Mouse (Mus musculus) midbrain, embryonic 10.5 days (tissue): ENCODE results near the gene Gabrb1. TPM values are rescaled to one million over a fixed set of nuclear protein-coding genes. Genes with fewer than 3 reads are reported as not detected.

ENCODE experiments used
- DNase-seq: peaks from one replicate; pipeline ENCODE4 v3.0.0-alpha.2; 2017; ENCODE audit warnings: low spot score
- H3K27ac ChIP-seq: fragments of 300-500 bp; sonication (generic); replicated peaks from 2 replicates; pipeline ENCODE4 v1.5.1; 2016; ENCODE audit warnings: mild to moderate bottlenecking
- H3K27me3 ChIP-seq: fragments of 300-500 bp; sonication (generic); 2 replicates; pipeline ENCODE4 v1.6.1; 2016; ENCODE audit warnings: low read depth, mild to moderate bottlenecking; ENCODE audit not compliant: poor library complexity, severe bottlenecking
- H3K36me3 ChIP-seq: fragments of 300-500 bp; sonication (generic); 2 replicates; pipeline ENCODE4 v1.6.1; 2016; ENCODE audit warnings: mild to moderate bottlenecking, moderate library complexity
- H3K4me1 ChIP-seq: fragments of 300-500 bp; sonication (generic); 2 replicates; pipeline ENCODE4 v1.6.1; 2016
- H3K4me3 ChIP-seq: fragments of 300-500 bp; sonication (generic); 2 replicates; pipeline ENCODE4 v1.5.1; 2016; ENCODE audit warnings: mild to moderate bottlenecking, moderate library complexity
- H3K9me3 ChIP-seq: fragments of 300-500 bp; sonication (generic); replicated peaks from 2 replicates; pipeline ENCODE4 v1.6.1; 2016; ENCODE audit warnings: mild to moderate bottlenecking
- WGBS: fragments of 180-500 bp; shearing (Covaris S2); methylation state at CpG from one replicate; pipeline ENCODE4 v1.1.7; 2016; 5-methylcytosine and 5-hydroxymethylcytosine counted together
- polyA plus RNA-seq: library from polyadenylated mRNA; unstranded; fragments of >200 nt; fragmentation: Nextera tagmentation; extraction: Ambion mirVana; gene quantifications from 2 replicates; pipeline ENCODE4 v1.2.1, GENCODE M21; 2016

Gabrb1 gene
- polyA plus RNA-seq, 1 experiment from 2014 or later: 0.16 TPM

- peaks cover 13% of the 10 kb centered on the region for H3K27me3 ChIP-seq
- WGBS: under 1% methylated on average over 45 of the region's 46 CpGs
- no peaks in the 10 kb centered on the region for H3K9me3 ChIP-seq
- DNase-seq: peak; percentile 82
- peaks cover 20% of the 10 kb centered on the region for H3K4me1 ChIP-seq
- no peaks in the 10 kb centered on the region for H3K36me3 ChIP-seq
- peak overlapping the region; percentile 67; the same call in 1 of the 2 replicates for H3K27ac ChIP-seq
- peak overlapping the region; percentile 69 for H3K4me3 ChIP-seq
Measured at GRCm38 (mm10) chr5:71700468-71701272, 42.8 kb downstream of the Gabrb1 start.

GRCm38 (mm10) chr5:71701273-71701614 is 43.3 kb downstream of the Gabrb1 start:
- peaks cover 13% of the 10 kb centered on the region for H3K27me3 ChIP-seq
- WGBS: 3% methylated on average over 6 of the region's 6 CpGs
- no peak for DNase-seq
- H3K36me3 ChIP-seq: no peaks in the 10 kb centered on the region
- H3K9me3 ChIP-seq: no peaks in the 10 kb centered on the region
- peaks cover 20% of the 10 kb centered on the region for H3K4me1 ChIP-seq
- peak overlapping the region; percentile 69 for H3K4me3 ChIP-seq
- peak overlapping the region; percentile 67; the same call in 1 of the 2 replicates for H3K27ac ChIP-seq

- no peaks in the 10 kb centered on the region for H3K4me1 ChIP-seq
- DNase-seq: no peak
- 90% methylated on average over 8 of the region's 8 CpGs for WGBS
Measured at GRCm38 (mm10) chr5:71732931-71733792, 75.2 kb downstream of the Gabrb1 start.

GRCm38 (mm10) chr5:71747411-71747810 is 89.5 kb downstream of the Gabrb1 start:
- WGBS: 85% methylated on average over 2 of the region's 2 CpGs
- Histone ChIP-seq H3K27ac (no peak overlapping the region), H3K36me3 (no peaks in the 10 kb centered on the region), H3K4me3 (no peak overlapping the region), H3K4me1 (no peaks in the 10 kb centered on the region), H3K9me3 (no peaks in the 10 kb centered on the region), H3K27me3 (no peaks in the 10 kb centered on the region)
- DNase-seq: no peak

More at GRCm38 (mm10) chr5:71732931-71733792, 75.2 kb downstream of the Gabrb1 start:
- no peaks in the 10 kb centered on the region for H3K27me3 ChIP-seq
- H3K9me3 ChIP-seq: no peaks in the 10 kb centered on the region
- H3K36me3 ChIP-seq: no peaks in the 10 kb centered on the region
- H3K4me3 ChIP-seq: no peak overlapping the region
- H3K27ac ChIP-seq: no peak overlapping the region

- Histone ChIP-seq H3K27ac (no peak overlapping the region), H3K27me3 (no peaks in the 10 kb centered on the region), H3K9me3 (no peaks in the 10 kb centered on the region), H3K4me3 (no peak overlapping the region), H3K4me1 (no peaks in the 10 kb centered on the region), H3K36me3 (no peaks in the 10 kb centered on the region)
- 85% methylated on average over 5 of the region's 5 CpGs for WGBS
- DNase-seq: no peak
Measured at GRCm38 (mm10) chr5:71753966-71754365, 96.1 kb downstream of the Gabrb1 start.

GRCm38 (mm10) chr5:71761105-71761504 is 103.2 kb downstream of the Gabrb1 start:
- Histone ChIP-seq H3K9me3 (no peaks in the 10 kb centered on the region), H3K4me3 (no peak overlapping the region)
- 94% methylated on average over 6 of the region's 6 CpGs for WGBS

GRCm38 (mm10) chr5:71781514-71782179 is 123.7 kb downstream of the Gabrb1 start:
- H3K4me1 ChIP-seq: no peaks in the 10 kb centered on the region
- no peaks in the 10 kb centered on the region for H3K9me3 ChIP-seq
- WGBS: 91% methylated on average over 2 of the region's 2 CpGs
- no peak overlapping the region for H3K27ac ChIP-seq
- H3K36me3 ChIP-seq: no peaks in the 10 kb centered on the region
- DNase-seq: no peak
- no peak overlapping the region for H3K4me3 ChIP-seq
- no peaks in the 10 kb centered on the region for H3K27me3 ChIP-seq

More at GRCm38 (mm10) chr5:71761105-71761504, 103.2 kb downstream of the Gabrb1 start:
- Histone ChIP-seq H3K36me3 (no peaks in the 10 kb centered on the region), H3K27ac (no peak overlapping the region), H3K27me3 (no peaks in the 10 kb centered on the region), H3K4me1 (no peaks in the 10 kb centered on the region)
- no peak for DNase-seq

GRCm38 (mm10) chr5:71822862-71823261 is 164.9 kb downstream of the Gabrb1 start:
- no peak for DNase-seq
- Histone ChIP-seq H3K36me3 (no peaks in the 10 kb centered on the region), H3K27ac (no peak overlapping the region), H3K27me3 (no peaks in the 10 kb centered on the region), H3K4me1 (no peaks in the 10 kb centered on the region), H3K9me3 (no peaks in the 10 kb centered on the region), H3K4me3 (no peak overlapping the region)
- WGBS: 74% methylated on average over 1 of the region's 1 CpGs

GRCm38 (mm10) chr5:71828342-71828741 is 170.4 kb downstream of the Gabrb1 start:
- no peaks in the 10 kb centered on the region for H3K36me3 ChIP-seq
- no peaks in the 10 kb centered on the region for H3K9me3 ChIP-seq
- H3K4me1 ChIP-seq: no peaks in the 10 kb centered on the region
- DNase-seq: no peak
- no peak overlapping the region for H3K4me3 ChIP-seq
- no peaks in the 10 kb centered on the region for H3K27me3 ChIP-seq
- no peak overlapping the region for H3K27ac ChIP-seq

- no peak for DNase-seq
Measured at GRCm38 (mm10) chr5:71828996-71829395, 171.1 kb downstream of the Gabrb1 start.

GRCm38 (mm10) chr5:71830342-71830741 is 172.4 kb downstream of the Gabrb1 start:
- H3K4me1 ChIP-seq: no peaks in the 10 kb centered on the region
- H3K27me3 ChIP-seq: no peaks in the 10 kb centered on the region
- no peak overlapping the region for H3K27ac ChIP-seq
- 94% methylated on average over 2 of the region's 2 CpGs for WGBS
- H3K9me3 ChIP-seq: no peaks in the 10 kb centered on the region
- DNase-seq: no peak
- no peak overlapping the region for H3K4me3 ChIP-seq
- no peaks in the 10 kb centered on the region for H3K36me3 ChIP-seq

More at GRCm38 (mm10) chr5:71828996-71829395, 171.1 kb downstream of the Gabrb1 start:
- Histone ChIP-seq H3K27ac (no peak overlapping the region), H3K36me3 (no peaks in the 10 kb centered on the region), H3K9me3 (no peaks in the 10 kb centered on the region), H3K27me3 (no peaks in the 10 kb centered on the region), H3K4me1 (no peaks in the 10 kb centered on the region), H3K4me3 (no peak overlapping the region)
- 74% methylated on average over 1 of the region's 1 CpGs for WGBS

GRCm38 (mm10) chr5:71842241-71842640 is 184.3 kb downstream of the Gabrb1 start:
- Histone ChIP-seq H3K36me3 (no peaks in the 10 kb centered on the region), H3K27me3 (no peaks in the 10 kb centered on the region), H3K9me3 (no peaks in the 10 kb centered on the region), H3K4me1 (no peaks in the 10 kb centered on the region), H3K4me3 (no peak overlapping the region), H3K27ac (no peak overlapping the region)
- no peak for DNase-seq
